Mouse (Mus musculus) testis, adult 2 months (tissue): Measurements from ENCODE around the gene Rcl1.

Experiments
- CTCF ChIP-seq: fragments of 200-500 bp; IDR thresholded peaks from 2 replicates; pipeline ENCODE4 v1.5.1; 2012; ENCODE audit warnings: low read depth, mild to moderate bottlenecking, inconsistent platforms, low read length, moderate library complexity; ENCODE audit not compliant: control insufficient read depth, insufficient read depth, insufficient replicate concordance
- POLR2A ChIP-seq: fragments of 200-500 bp; IDR thresholded peaks from 2 replicates; pipeline ENCODE4 v1.6.1; 2012; ENCODE audit warnings: low read depth, mild to moderate bottlenecking, inconsistent platforms, low read length, moderate library complexity; ENCODE audit not compliant: control insufficient read depth

DNA sequence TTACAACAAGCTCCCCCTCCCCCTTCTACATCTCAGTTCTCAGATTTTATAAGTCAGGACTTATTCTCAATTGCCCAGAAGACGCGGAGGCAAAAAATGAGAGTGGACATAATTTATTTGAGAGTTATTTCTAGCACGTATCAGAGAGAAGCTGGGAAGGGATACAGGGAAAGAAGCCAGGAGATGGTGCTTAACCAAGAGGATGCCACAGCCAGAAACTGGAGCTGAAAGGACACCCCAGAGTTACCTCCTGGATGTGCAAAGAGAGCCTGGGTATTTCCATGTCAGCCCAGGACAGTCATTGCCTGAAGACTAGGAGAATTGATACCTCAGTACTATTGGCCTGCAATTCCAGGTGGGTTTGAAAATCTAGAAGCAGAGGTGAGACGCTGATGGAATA is 1.6 kb upstream of the Rcl1 start:
- TF ChIP-seq CTCF (no peak), POLR2A (no peak)
